Mouse (Mus musculus): Measurements from ENCODE around the gene Aste1. TPM values are rescaled to one million over a fixed set of nuclear protein-coding genes. Genes with fewer than 3 reads are reported as not detected.

The Aste1 gene
- polyA plus RNA-seq, 1 experiment from 2014 or later, result 15.9 TPM

- Histone ChIP-seq H3K9me3 (replicated peaks; ENCODE audit: control insufficient read depth, low read length) (no peaks in the 10 kb centered on the region), H3K4me2 (ENCODE audit: low read depth, low read length) (no peak overlapping the region), H3K4me3 (ENCODE audit: low read length) (no peak overlapping the region), H3K4me1 (ENCODE audit: control insufficient read depth, insufficient read depth, low read length) (no peaks in the 10 kb centered on the region), H3K36me3 (ENCODE audit: control insufficient read depth, insufficient read depth) (peaks cover 18% of the 10 kb centered on the region), H3K27me3 (ENCODE audit: control insufficient read depth, insufficient read depth, low read length) (no peaks in the 10 kb centered on the region), H3K9ac (ENCODE audit: low read length) (no peak overlapping the region), H3K27ac (ENCODE audit: low read length) (no peak overlapping the region)
- ATAC-seq (replicated peaks; ENCODE audit: extremely low read depth, insufficient read depth, low FRiP score), result no peak
- WGBS, result 93% methylated on average over 7 of the region's 7 CpGs
These were observed 66.3 kb downstream of the Aste1 start for GRCm38 (mm10) chr9:105461496-105461895.

Other genes starting within 250 kb of the Aste1 start
- gene Nek11, start 132 bp downstream of the Aste1 start, polyA plus RNA-seq (2015; fragmentation: Nextera tagmentation; extraction: Ambion mirVana), result 0.32 and 0.33 TPM in 2 replicates
- 43.7 and 53.4 TPM in 2 replicates for gene Atp2c1, start 131.9 kb downstream of the Aste1 start, polyA plus RNA-seq (2015; fragmentation: Nextera tagmentation; extraction: Ambion mirVana)
- gene Pik3r4, start 247.6 kb downstream of the Aste1 start, polyA plus RNA-seq (2015; fragmentation: Nextera tagmentation; extraction: Ambion mirVana), result 13.9 and 15.2 TPM in 2 replicates